Mouse (Mus musculus) heart, adult 2 months (tissue): Measurements from ENCODE around the gene Mfsd4a.

ENCODE experiments used
- CTCF ChIP-seq: fragments of 200-600 bp; IDR thresholded peaks from 2 replicates; pipeline ENCODE4 v1.8.1; 2022; ENCODE audit warnings: antibody characterized with exemption, mild to moderate bottlenecking, moderate library complexity
- EP300 ChIP-seq: fragments of 200-500 bp; IDR thresholded peaks from 2 replicates; pipeline ENCODE4 v1.6.1; 2011; ENCODE audit warnings: low read depth, low read length, control low read depth; ENCODE audit not compliant: insufficient read depth
- POLR2A ChIP-seq: fragments of 200-500 bp; IDR thresholded peaks from 2 replicates; pipeline ENCODE4 v1.6.1; 2011; ENCODE audit warnings: mild to moderate bottlenecking, low read depth, low read length, control low read depth; ENCODE audit not compliant: insufficient read depth

GRCm38 (mm10) chr1:132054387-132054786 is 13.5 kb downstream of the Mfsd4a start:
- no peak for TF ChIP-seq POLR2A
- TF ChIP-seq CTCF = no peak
- no peak for TF ChIP-seq EP300
